Mouse (Mus musculus) hindbrain, embryonic 16.5 days (tissue): ENCODE measurements around the gene Ppp2r5d. TPM values are rescaled to one million over a fixed set of nuclear protein-coding genes. Genes with fewer than 3 reads are reported as not detected.

Source experiments
- ATAC-seq: fragments of 200-750 bp; cut with Nextera tagmentation; 2 replicates; pipeline ENCODE4 v1.8.0; 2017; ENCODE audit warnings: moderate TSS enrichment, moderate library complexity
- H3K27ac ChIP-seq: fragments of 300-500 bp; sonication (generic); 2 replicates; pipeline ENCODE4 v1.5.1; 2014; ENCODE audit warnings: low read depth, mild to moderate bottlenecking, control low read depth, low read length, moderate library complexity
- H3K27me3 ChIP-seq: fragments of 300-500 bp; sonication (generic); replicated peaks from 2 replicates; pipeline ENCODE4 v1.6.1; 2014; ENCODE audit warnings: low read length; ENCODE audit not compliant: control insufficient read depth, insufficient read depth
- H3K36me3 ChIP-seq: fragments of 300-500 bp; sonication (generic); 2 replicates; pipeline ENCODE4 v1.6.1; 2014; ENCODE audit warnings: mild to moderate bottlenecking, low read length, moderate library complexity, mixed read lengths; ENCODE audit not compliant: control insufficient read depth, insufficient read depth
- H3K4me1 ChIP-seq: fragments of 300-500 bp; sonication (generic); 2 replicates; pipeline ENCODE4 v1.6.1; 2014; ENCODE audit warnings: low read depth, low read length; ENCODE audit not compliant: control insufficient read depth, insufficient read depth
- H3K4me2 ChIP-seq: fragments of 300-500 bp; sonication (generic); 2 replicates; pipeline ENCODE4 v1.6.1; 2014; ENCODE audit warnings: mild to moderate bottlenecking, low read length, control low read depth, moderate library complexity
- H3K4me3 ChIP-seq: fragments of 300-500 bp; sonication (generic); 2 replicates; pipeline ENCODE4 v1.5.1; 2014; ENCODE audit warnings: mild to moderate bottlenecking, low read length, control low read depth, moderate library complexity
- H3K9ac ChIP-seq: fragments of 300-500 bp; sonication (generic); 2 replicates; pipeline ENCODE4 v1.6.1; 2014; ENCODE audit warnings: low read depth, mild to moderate bottlenecking, control low read depth, low read length, moderate library complexity
- H3K9me3 ChIP-seq: fragments of 300-500 bp; sonication (generic); 2 replicates; pipeline ENCODE4 v1.6.1; 2014; ENCODE audit warnings: mild to moderate bottlenecking, low read length, moderate library complexity; ENCODE audit not compliant: control insufficient read depth
- WGBS: fragments of 180-500 bp; shearing (Covaris S2); extraction: QIAGEN DNeasy Blood & Tissue Kit; methylation state at CpG from one replicate; pipeline ENCODE4 v1.1.7; 2014; 5-methylcytosine and 5-hydroxymethylcytosine counted together
- polyA plus RNA-seq: library from polyadenylated mRNA; unstranded; fragments of >200 nt; fragmentation: Nextera tagmentation; extraction: Ambion mirVana; gene quantifications from 2 replicates; pipeline ENCODE4 v1.2.1, GENCODE M21; 2015

Ppp2r5d gene
- 102 and 112 TPM in 2 replicates for polyA plus RNA-seq

DNA sequence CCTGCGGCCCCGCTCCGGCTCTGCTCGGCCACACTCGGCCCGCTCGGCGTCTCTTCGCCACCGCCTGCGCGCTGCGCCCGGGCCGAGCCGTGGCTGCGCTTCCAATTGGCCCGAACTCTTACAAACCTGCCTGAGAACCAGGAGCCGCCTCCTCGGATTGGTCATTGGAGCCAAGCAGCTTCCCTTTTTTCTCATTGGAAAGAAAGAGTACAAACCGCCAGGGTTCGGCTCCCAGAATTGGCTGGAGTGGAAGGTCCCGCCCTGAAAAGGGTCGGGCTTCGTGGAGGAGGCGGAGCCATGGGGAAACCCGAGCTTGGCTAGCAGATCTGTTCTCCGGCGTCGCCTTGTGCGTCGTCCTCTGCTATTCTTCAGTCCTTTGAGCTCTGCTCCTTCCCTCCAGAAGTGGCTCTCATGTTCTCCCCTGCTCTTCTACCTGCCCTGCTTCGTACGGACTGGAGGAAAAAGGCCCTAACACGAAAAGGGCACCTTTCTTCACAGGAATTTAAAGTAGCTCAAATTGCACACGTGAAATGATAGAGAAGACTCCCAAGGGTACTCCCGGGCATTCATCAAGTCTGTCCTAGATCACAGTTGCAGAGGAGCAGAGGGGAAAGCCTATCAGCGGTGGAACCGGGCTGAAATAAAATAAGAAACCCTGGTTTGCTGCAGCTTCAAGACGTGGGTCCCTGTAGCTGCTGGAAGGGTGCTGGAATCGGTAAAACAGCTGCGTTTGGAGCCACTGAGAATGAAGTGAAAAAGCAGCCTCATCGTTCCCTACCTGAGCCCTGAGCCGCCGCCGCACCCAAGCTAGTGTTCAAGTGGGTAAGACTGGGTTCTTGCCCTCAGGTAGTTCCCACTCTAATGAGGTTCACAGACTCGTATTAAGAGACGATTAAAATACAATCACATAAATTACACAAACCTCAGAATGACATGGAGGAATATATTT is at the start of gene Ppp2r5d:
Gene Ppp2r5d, minus strand, starts transcription at position 225 of the 949 bp plus-strand sequence.
- peak within 1 kb of the TSS; percentile 90 for H3K4me2 ChIP-seq
- ATAC-seq: peak; percentile 96
- peaks cover 31% of the 10 kb centered on the region for H3K4me1 ChIP-seq
- WGBS: 1% methylated on average over 48 of the region's 48 CpGs
- H3K9me3 ChIP-seq: no peaks in the 10 kb centered on the region
- peak within 1 kb of the TSS; percentile 90 for H3K27ac ChIP-seq
- H3K9ac ChIP-seq: peak within 1 kb of the TSS; percentile 96
- H3K4me3 ChIP-seq: peak within 1 kb of the TSS; percentile 98
- H3K36me3 ChIP-seq: no peaks in the 10 kb centered on the region
- H3K27me3 ChIP-seq: no peaks in the 10 kb centered on the region

DNA sequence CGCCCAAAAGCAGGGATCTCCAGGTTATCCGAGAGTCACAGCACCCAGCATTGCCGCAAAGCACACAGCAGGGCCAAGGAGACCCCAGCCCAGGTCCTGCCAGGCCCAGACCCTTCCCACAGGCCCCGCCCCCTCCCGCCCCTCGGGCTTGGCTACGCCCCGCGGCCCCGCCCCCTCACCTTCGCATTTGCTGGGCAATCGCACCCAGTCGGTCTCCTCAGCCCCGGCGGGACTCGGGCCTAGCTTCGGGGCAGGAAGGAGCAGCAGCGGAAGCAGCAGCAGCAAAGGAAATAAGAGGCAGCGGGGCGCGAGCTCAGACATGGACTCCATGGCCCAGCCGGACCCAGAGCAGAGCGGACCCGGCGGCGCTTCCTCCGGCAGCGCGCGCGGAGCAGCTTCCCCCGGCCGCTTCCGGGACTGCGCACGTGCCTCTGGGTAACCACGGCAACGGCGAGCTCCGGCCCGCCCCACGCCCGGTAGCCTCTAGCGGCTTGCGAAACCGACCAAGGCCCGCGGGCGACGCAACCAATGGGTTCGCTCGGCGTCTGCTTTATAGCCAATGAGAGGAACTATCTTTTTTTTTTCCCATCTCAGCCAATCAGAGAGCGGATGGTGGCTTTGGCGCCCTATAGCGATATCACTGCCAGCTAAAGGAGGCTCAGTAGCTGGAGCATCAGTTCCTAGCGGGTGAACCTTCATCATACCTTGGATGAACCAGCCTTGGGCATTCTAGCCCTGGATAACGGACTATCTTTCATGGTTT is 47.1 kb upstream of the Ppp2r5d start, which contains the start of gene Cnpy3:
Gene Cnpy3, minus strand, starts transcription at position 421 of the 763 bp plus-strand sequence.
- Histone ChIP-seq H3K9me3 (no peaks in the 10 kb centered on the region), H3K27ac (peak within 1 kb of the TSS; percentile 85), H3K36me3 (0 out of 2 replicates have a peak, but pooled peaks cover 2% of the 10 kb centered on the region), H3K4me2 (peak within 1 kb of the TSS; percentile 74), H3K4me3 (peak within 1 kb of the TSS; percentile 78), H3K4me1 (peaks cover 13% of the 10 kb centered on the region), H3K27me3 (no peaks in the 10 kb centered on the region), H3K9ac (peak within 1 kb of the TSS; percentile 80)
- under 1% methylated on average over 58 of the region's 58 CpGs for WGBS
- ATAC-seq: peak; percentile 99

DNA sequence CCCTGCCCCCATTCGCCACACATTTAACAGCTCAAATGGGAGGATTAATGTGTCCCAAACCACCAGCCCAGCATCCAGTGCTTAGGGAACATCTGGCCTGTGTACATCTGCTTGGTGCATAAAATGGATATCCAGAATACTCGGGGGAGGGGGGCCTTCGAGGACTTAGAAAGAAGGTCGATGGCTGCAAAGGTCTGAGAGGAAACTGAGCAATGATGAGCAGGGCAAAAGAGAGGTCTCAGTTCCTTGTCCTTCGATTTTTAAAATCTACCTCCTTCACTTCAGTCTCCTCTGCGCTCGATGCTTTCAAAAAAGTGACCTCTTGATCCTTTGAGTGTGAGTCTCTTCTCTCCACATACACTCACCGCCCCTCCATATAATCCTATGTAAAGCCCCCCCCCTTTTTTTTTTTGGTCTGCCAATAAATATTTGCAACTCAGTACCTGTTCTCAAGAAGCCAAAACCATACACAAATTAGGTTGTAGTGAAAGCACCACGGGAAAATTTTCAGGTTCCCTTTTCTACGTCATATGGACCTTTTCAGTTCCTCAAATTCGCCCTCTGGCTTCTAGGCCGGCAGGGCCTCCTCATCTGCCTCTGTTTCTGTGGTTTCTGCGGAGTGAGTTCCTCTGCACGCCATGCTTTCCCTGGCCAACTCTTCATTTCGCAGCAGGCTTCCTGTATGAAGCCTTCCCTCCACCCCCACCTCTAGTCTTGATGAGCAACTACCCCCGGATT is 46.3 kb upstream of the Ppp2r5d start:
- Histone ChIP-seq H3K27ac (peak overlapping the region; percentile 85), H3K4me3 (peak overlapping the region; percentile 78), H3K36me3 (peaks cover 3% of the 10 kb centered on the region; the same call in 1 of the 2 replicates), H3K9me3 (no peaks in the 10 kb centered on the region), H3K27me3 (no peaks in the 10 kb centered on the region), H3K4me2 (peak overlapping the region; percentile 74), H3K9ac (peak overlapping the region; percentile 80), H3K4me1 (peaks cover 13% of the 10 kb centered on the region)
- ATAC-seq: no peak
- 32% methylated on average over 16 of the region's 16 CpGs for WGBS

DNA sequence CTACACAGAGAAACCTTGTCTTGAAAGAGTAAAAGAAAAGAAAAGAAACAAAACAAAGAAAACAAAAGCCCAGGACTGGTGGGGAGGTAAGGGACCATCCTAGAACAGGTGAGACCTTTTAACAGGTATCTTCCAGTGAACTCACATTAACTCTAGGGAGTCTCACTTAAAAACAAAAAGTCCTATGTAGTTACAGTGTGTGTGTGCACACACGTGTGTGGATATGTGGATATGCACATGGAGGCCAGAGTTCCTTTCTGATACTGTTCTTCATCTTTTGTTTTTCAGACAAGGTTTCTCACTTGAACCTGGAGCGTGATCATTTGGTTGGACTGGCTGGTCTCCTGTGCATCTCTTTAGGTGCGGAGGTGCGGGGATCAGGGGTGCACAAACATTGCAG is 45.7 kb upstream of the Ppp2r5d start:
- Histone ChIP-seq H3K4me3 (peak overlapping the region; percentile 78; the same call in 1 of the 2 replicates), H3K36me3 (peaks cover 7% of the 10 kb centered on the region; the same call in 1 of the 2 replicates), H3K4me2 (peak overlapping the region; percentile 74), H3K27ac (no peak overlapping the region), H3K9ac (peak overlapping the region; percentile 80), H3K4me1 (peaks cover 13% of the 10 kb centered on the region), H3K9me3 (no peaks in the 10 kb centered on the region), H3K27me3 (no peaks in the 10 kb centered on the region)
- ATAC-seq: no peak
- WGBS: 91% methylated on average over 4 of the region's 4 CpGs

DNA sequence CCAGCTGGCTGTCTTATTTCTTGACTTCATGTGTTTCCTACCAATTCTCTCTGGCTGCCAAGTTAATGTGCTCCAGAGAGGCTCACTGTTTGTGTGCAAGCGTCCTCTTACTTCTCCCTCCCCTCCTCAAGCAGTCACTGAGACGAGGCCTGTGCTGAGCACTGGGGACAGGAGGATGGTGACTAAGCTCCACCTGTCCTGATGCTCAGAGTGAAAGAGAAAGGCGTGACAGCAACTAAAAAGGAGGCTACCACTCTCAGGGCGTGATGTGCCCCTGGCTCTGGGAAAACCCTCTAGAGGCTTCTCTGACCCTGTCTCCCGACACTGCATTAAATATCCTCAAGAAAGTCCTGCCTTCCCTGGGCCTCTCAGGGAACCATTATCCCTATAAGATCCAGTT is 44.4 kb upstream of the Ppp2r5d start:
- peaks cover 13% of the 10 kb centered on the region for H3K4me1 ChIP-seq
- no peaks in the 10 kb centered on the region for H3K9me3 ChIP-seq
- WGBS: 94% methylated on average over 5 of the region's 5 CpGs
- H3K27ac ChIP-seq: no peak overlapping the region
- peaks cover 9% of the 10 kb centered on the region; the same call in 1 of the 2 replicates for H3K36me3 ChIP-seq
- no peak overlapping the region for H3K4me2 ChIP-seq
- H3K9ac ChIP-seq: no peak overlapping the region
- no peak overlapping the region for H3K4me3 ChIP-seq
- H3K27me3 ChIP-seq: no peaks in the 10 kb centered on the region
- ATAC-seq: no peak

DNA sequence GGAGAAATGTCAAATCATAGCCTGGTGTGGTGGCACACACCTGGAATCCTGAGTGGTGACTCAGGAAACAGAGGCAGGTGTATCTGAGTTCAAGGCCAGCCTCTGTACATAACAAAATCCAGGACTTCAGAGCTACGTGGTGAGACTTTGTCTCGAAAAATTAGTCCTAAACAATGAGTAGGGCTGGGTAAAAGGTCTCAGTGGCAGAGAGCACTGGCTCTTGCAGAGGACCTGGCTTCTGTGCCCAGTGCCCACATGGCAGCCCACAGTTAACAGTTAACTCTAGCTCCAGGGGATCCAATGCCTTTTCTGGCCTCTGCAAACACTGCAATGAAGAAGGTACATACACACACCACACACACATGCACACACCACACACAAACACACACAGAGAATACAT is 42.9 kb upstream of the Ppp2r5d start:
- Histone ChIP-seq H3K36me3 (peaks cover 9% of the 10 kb centered on the region), H3K4me2 (no peak overlapping the region), H3K27me3 (no peaks in the 10 kb centered on the region), H3K4me3 (no peak overlapping the region), H3K4me1 (peaks cover 13% of the 10 kb centered on the region), H3K9ac (no peak overlapping the region), H3K9me3 (no peaks in the 10 kb centered on the region), H3K27ac (no peak overlapping the region)
- WGBS: 89% methylated on average over 2 of the region's 2 CpGs
- ATAC-seq: no peak

DNA sequence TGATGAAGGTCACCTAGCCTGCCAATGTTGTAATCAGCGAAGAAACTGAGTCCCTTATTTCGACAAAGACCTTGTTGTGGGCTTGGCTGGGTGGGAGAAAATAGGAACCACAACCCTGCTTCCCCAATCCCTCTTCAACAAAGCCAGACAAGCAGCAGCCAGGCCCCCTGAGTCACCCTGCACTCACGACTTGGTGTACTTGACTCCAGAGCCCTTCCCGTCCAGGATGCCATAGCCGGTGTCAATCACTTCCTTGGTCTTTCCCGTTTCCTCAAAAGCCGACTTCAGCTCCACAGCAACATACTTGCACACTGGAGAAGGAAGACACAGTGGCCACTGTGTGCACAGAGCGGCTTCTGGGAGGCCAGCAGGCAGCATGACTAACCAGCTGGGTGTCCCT is 42.3 kb upstream of the Ppp2r5d start:
- peaks cover 9% of the 10 kb centered on the region for H3K4me1 ChIP-seq
- no peak for ATAC-seq
- no peak overlapping the region for H3K4me2 ChIP-seq
- H3K36me3 ChIP-seq: peaks cover 9% of the 10 kb centered on the region
- H3K4me3 ChIP-seq: no peak overlapping the region
- 91% methylated on average over 8 of the region's 8 CpGs for WGBS
- no peaks in the 10 kb centered on the region for H3K27me3 ChIP-seq
- H3K9ac ChIP-seq: no peak overlapping the region
- H3K27ac ChIP-seq: no peak overlapping the region
- no peaks in the 10 kb centered on the region for H3K9me3 ChIP-seq

DNA sequence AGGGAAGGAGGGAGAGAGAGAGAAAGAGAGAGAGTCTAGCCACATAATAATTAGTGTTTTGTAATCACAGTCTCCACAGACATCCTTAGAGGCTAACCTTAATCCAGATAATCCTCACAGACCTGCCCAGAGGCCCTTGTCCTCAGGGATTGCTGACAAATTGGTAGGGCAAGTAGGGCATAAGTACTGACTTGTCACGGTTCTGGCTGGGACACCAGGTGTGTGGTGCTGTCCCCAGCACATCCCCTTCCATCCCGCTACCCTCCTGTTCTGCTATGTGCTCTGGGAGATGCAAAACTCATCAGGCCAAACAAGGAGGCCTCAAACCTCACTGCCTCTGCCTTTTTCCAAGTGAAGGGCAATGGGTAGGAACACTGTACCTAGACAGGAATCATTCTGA is 40.6 kb upstream of the Ppp2r5d start:
- ATAC-seq: no peak
- H3K9ac ChIP-seq: no peak overlapping the region
- no peaks in the 10 kb centered on the region for H3K27me3 ChIP-seq
- H3K4me3 ChIP-seq: no peak overlapping the region
- 91% methylated on average over 2 of the region's 2 CpGs for WGBS
- H3K27ac ChIP-seq: no peak overlapping the region
- no peaks in the 10 kb centered on the region for H3K9me3 ChIP-seq
- H3K36me3 ChIP-seq: peaks cover 9% of the 10 kb centered on the region
- peaks cover 2% of the 10 kb centered on the region for H3K4me1 ChIP-seq
- no peak overlapping the region for H3K4me2 ChIP-seq
